ENCODE assay signal across 8 mouse cellular contexts in genomic region chr2:158641869-158642268, GRCm38 (mm10). TPM values are rescaled to one million over a fixed set of nuclear protein-coding genes. Genes with fewer than 3 reads are reported as not detected.
DNase-seq lines count a peak whose midpoint lies in the region; ATAC-seq and TF ChIP-seq lines count a peak whose summit lies in the region.

No protein-coding gene starts in this region.

- no peak overlapping the region for H3K27ac ChIP-seq in kidney, postnatal 0 days
- H3K27ac ChIP-seq in lung, embryonic 14.5 days (ENCODE audit: low read depth): no peak overlapping the region

- no peak for ATAC-seq in kidney, postnatal 0 days (replicated peaks; ENCODE audit: low FRiP score, low read depth)
- peak; percentile 53 for ATAC-seq in lung, embryonic 14.5 days (ENCODE audit: insufficient read depth)

- H3K4me1 ChIP-seq in E14TG2a.4 (replicated peaks; ENCODE audit: low read depth, low read length): peaks cover 21% of the 10 kb centered on the region
- no peaks in the 10 kb centered on the region for H3K4me1 ChIP-seq in kidney, postnatal 0 days (replicated peaks; ENCODE audit: insufficient read depth, low read length)
- H3K4me1 ChIP-seq in lung, embryonic 14.5 days (ENCODE audit: insufficient read depth): no peaks in the 10 kb centered on the region

- no peaks in the 10 kb centered on the region for H3K27me3 ChIP-seq in E14TG2a.4 (ENCODE audit: insufficient read depth, low read length)
- H3K27me3 ChIP-seq in kidney, postnatal 0 days (ENCODE audit: insufficient read depth, low read length): no peaks in the 10 kb centered on the region
- no peaks in the 10 kb centered on the region for H3K27me3 ChIP-seq in lung, embryonic 14.5 days (ENCODE audit: insufficient read depth, low read length)

- H3K4me2 ChIP-seq in kidney, postnatal 0 days (ENCODE audit: low read length): no peak overlapping the region
- no peak overlapping the region for H3K4me2 ChIP-seq in lung, embryonic 14.5 days

- no peak overlapping the region for H3K4me3 ChIP-seq in E14TG2a.4 (replicated peaks; ENCODE audit: low read length)
- H3K4me3 ChIP-seq in kidney, postnatal 0 days (replicated peaks; ENCODE audit: low read depth, low read length): no peak overlapping the region
- H3K4me3 ChIP-seq in lung, embryonic 14.5 days (ENCODE audit: low read depth, low read length): no peak overlapping the region

- peaks cover 7% of the 10 kb centered on the region for H3K9me3 ChIP-seq in E14TG2a.4 (ENCODE audit: low read length)
- H3K9me3 ChIP-seq in kidney, postnatal 0 days (replicated peaks; ENCODE audit: low read length): no peaks in the 10 kb centered on the region
- no peaks in the 10 kb centered on the region for H3K9me3 ChIP-seq in lung, embryonic 14.5 days (ENCODE audit: low read depth, low read length)

- H3K9ac ChIP-seq in kidney, postnatal 0 days (ENCODE audit: low read depth, low read length): no peak overlapping the region
- no peak overlapping the region for H3K9ac ChIP-seq in lung, embryonic 14.5 days

- DNase-seq in 416B (ENCODE audit: low read depth): peak; percentile 62
- peak; percentile 24 for DNase-seq in cerebellum, adult 9-11 months
- peak; percentile 43 to 63 for DNase-seq in frontal cortex, postnatal 14 days (ENCODE audit: low spot score in 2 of 2)
- peak; percentile 78 for DNase-seq in kidney, postnatal 0 days (ENCODE audit: low spot score)
- peak; percentile 87 for DNase-seq in lung, embryonic 14.5 days
- DNase-seq in retina, postnatal 1 day: peak; percentile 78
- peak; percentile 23 for DNase-seq in yolk sac, embryonic 10.5 days (ENCODE audit: low spot score)

- TF ChIP-seq CTCF in E14TG2a.4 (conservative IDR thresholded peaks at IDR 0.05; ENCODE audit: low read length): peak; percentile 99
- TF ChIP-seq CTCF in kidney, postnatal 0 days (IDR thresholded peaks at IDR 0.05; ENCODE audit: low read depth): peak; percentile 89
- TF ChIP-seq CTCF in lung, embryonic 14.5 days (IDR thresholded peaks at IDR 0.05; ENCODE audit: low read depth): peak; percentile 89

- WGBS in kidney, postnatal 0 days: 9% methylated on average over 2 of the region's 2 CpGs
- WGBS in lung, embryonic 14.5 days: 8% methylated on average over 2 of the region's 2 CpGs

- H3K36me3 ChIP-seq in E14TG2a.4 (ENCODE audit: insufficient read depth, low read length): peaks cover 42% of the 10 kb centered on the region
- H3K36me3 ChIP-seq in kidney, postnatal 0 days (ENCODE audit: insufficient read depth, low read length): peaks cover 26% of the 10 kb centered on the region
- peaks cover 35% of the 10 kb centered on the region for H3K36me3 ChIP-seq in lung, embryonic 14.5 days (ENCODE audit: insufficient read depth)

RNA-seq across cellular contexts. Expression of gene Actr5, which starts 17.2 kb away (rescaled TPM):
- polyA plus RNA-seq in kidney, postnatal 0 days (2015; fragmentation: Nextera tagmentation; extraction: Ambion mirVana): 7.1 and 9.1 TPM in 2 replicates
- polyA plus RNA-seq in lung, embryonic 14.5 days (2014; fragmentation: Nextera tagmentation; extraction: Ambion mirVana): 12.5 and 15.5 TPM in 2 replicates

RNA-seq across cellular contexts. Expression of gene Ppp1r16b, which starts 23.3 kb away (rescaled TPM):
- 10.1 TPM in 2 replicates for polyA plus RNA-seq in kidney, postnatal 0 days (2015; fragmentation: Nextera tagmentation; extraction: Ambion mirVana)
- polyA plus RNA-seq in lung, embryonic 14.5 days (2014; fragmentation: Nextera tagmentation; extraction: Ambion mirVana): 16.3 and 17.6 TPM in 2 replicates

RNA-seq across cellular contexts. Expression of gene Slc32a1, which starts 31.3 kb away (rescaled TPM):
- not detected in 2 replicates for polyA plus RNA-seq in kidney, postnatal 0 days (2015; fragmentation: Nextera tagmentation; extraction: Ambion mirVana)
- polyA plus RNA-seq in lung, embryonic 14.5 days (2014; fragmentation: Nextera tagmentation; extraction: Ambion mirVana): not detected in 2 replicates

Comparison
In these comparisons a context has a peak if more than half of its experiments do, and no peak if none do; other contexts are left out.
1. DNase-seq: peak in every context shown above with its lines; median percentile 87 in lung, embryonic 14.5 days; 78 in kidney, postnatal 0 days; 78 in retina, postnatal 1 day; 62 in 416B; 53 in frontal cortex, postnatal 14 days; 24 in cerebellum, adult 9-11 months; 23 in yolk sac, embryonic 10.5 days.